Mouse (Mus musculus) kidney, adult 2 months (tissue): Measurements from ENCODE around the gene Ciart.

ENCODE experiments used
- CTCF ChIP-seq: fragments of 200-500 bp; conservative IDR thresholded peaks from 2 replicates; pipeline ENCODE4 v1.5.1; 2011; ENCODE audit warnings: low read depth, mild to moderate bottlenecking, control low read depth, low read length, moderate library complexity, mixed read lengths; ENCODE audit not compliant: insufficient read depth, insufficient read length
- POLR2A ChIP-seq: fragments of 200-500 bp; IDR thresholded peaks from one replicate; pipeline ENCODE4 v1.6.1; 2011; ENCODE audit warnings: low read depth, low read length, control low read depth

GRCm38 (mm10) chr3:95928261-95928657, 46.2 kb upstream of the Ciart start:
- TF ChIP-seq POLR2A (no peak), CTCF (no peak)
